Mouse (Mus musculus): Measurements from ENCODE around the gene Cd8a.

- TF ChIP-seq TAL1 (IDR thresholded peaks at IDR 0.05; ENCODE audit: low read length) (no peak), GATA1 (IDR thresholded peaks at IDR 0.05; ENCODE audit: low read length) (no peak)
These were observed 2.1 kb upstream of the Cd8a start for GRCm38 (mm10) chr6:71371085-71371605.

All from erythroblast, embryonic 14.5 days (primary cell).